Mouse (Mus musculus): ENCODE measurements at regions not wholly inside any gene's neighbourhood (a gene's known extent, or its start where the extent isn't known, plus 50 kb on each side); places are given as distances from the start of the nearest gene placed in this dataset.

DNA sequence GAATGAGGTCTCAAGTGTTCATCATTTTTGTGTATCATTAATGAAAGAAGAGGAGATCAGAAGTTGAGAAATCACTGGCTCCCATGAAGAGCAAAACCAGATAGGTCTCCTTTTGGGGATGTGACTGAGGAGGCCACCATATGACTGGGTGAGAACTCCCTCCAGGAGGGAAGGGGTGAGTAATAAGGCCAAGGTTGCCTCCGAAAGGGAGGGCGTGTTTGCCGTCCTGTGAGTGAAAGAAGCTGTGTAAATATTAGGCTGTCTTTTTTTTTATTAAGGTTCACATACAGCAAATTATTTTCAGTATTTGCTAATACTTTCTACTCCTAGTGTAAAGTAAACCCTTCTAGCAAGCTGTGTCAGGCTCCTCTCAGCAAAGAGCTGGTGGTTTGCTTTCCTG is 116.7 kb upstream of the Pik3r1 start:
- no peak for DNase-seq

DNA sequence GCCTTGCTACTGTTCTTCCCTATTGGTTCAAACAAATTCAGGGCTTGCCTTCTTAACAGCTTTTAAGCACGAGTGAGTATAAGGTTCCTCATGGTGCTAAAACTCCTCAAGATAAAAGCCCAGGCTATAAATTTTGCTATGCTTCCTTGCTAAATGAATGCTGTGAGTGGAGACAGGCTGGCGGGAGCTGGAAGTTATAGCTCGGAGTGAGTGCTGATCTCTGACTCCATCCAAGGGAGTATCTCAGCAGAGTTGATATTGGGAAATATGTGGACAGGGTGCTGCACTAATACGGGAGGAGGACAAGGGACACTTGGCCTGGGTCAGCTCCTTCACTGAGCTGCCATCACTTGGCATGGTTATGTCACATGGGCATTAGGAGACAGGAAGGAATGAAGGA is 123.5 kb upstream of the Pik3r1 start:
- DNase-seq, result no peak

GRCm38 (mm10) chr13:101893035-101893600 is 125.1 kb upstream of the Pik3r1 start:
- no peak for DNase-seq

- no peak for DNase-seq
Measured at GRCm38 (mm10) chr13:101895161-101895560, 127.1 kb upstream of the Pik3r1 start.

- DNase-seq, result no peak
Measured at GRCm38 (mm10) chr13:101895686-101896085, 127.7 kb upstream of the Pik3r1 start.

DNA sequence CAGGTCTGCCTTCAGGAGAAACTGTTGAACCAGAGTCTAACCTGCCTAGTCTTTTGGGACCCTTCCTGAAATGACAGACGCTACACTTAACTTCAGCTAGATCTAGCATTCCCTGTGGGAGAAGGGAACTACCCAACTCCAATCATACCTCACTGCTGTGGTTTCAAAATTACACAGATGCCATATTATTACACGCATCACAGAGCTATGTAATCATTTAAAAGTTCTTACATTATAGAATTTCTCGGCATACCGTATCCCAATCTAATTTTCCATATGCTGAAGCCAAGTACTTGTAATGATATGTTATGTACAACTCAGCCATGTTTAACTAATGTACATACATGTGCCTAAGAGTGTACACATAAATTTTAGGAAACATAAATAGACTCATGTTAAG is 128.9 kb upstream of the Pik3r1 start:
- no peak for DNase-seq

DNA sequence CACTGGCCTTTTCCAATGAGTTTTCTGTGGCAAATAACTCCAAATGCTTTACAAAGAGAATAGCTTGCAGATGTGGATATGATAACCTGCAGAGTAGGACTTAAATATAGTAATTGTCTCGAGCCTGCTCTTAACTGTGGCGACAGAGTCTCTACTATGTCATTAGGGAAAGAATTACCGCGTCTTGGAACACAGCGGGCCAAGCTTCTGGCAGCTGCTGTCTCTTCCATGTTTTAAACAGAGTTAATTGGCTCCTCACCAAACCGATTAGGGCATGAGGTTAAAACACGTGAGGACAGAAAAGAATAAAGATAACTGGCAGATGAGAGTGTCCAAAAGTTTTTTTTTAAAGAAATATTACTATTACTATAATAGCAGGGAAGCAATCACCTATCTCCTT is 134.2 kb upstream of the Pik3r1 start:
- DNase-seq, result no peak

DNA sequence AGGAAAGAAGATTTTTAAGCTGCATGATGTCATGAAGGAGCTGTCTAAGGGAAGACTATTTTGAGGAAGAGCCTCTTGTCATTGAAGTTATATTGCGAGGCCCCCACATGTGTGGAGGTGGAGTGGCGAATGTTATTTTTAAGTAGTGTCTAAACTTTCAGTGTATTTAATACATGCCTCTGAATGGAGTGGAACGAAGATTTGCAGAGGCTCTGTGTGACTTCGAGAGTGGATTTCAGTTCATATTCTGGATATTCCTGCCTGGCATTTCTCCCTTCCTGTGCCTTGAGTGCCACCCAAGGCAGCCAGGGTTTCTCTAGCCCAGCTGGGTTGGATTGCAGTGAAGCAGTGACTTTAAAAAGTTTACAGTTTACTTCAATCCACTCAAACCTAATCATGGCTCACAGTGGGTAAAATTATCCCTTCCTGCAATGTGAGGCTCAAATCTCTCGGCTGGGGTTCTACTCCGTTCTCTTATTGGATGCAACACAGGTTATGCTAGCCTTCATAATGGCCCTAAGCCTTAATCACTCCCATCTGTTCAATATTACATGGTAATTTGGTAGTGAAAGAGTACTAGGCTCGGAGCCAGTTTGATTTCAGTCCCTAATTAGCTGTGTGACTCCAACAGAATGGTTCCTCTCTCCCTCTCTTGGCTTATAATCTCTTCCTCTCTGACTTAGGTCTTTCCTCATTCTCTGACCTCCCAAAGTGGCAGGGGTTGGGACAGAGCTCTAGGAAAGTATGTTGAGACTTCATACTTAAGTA is 138.1 kb upstream of the Pik3r1 start:
- DNase-seq, result no peak

DNA sequence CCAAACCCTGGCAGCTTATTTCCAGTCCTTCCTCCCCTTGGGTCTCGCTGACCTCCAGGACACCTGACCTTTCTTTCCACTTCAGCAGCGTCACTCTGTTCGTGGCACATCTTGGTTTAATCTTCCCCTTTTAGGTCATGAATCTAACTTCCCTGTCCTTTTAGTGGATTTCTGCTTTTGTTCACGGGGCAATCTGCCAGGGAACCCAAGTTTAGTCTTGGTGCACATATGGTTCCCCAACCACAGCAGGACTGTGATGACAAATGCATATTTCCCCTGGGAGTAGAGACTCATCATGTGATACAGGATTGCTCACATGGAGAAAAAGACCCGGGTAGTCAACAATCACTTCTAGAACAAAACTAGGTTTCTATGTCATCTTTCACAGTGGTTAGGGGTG is 141.0 kb upstream of the Pik3r1 start:
- DNase-seq, result no peak

GRCm38 (mm10) chr13:101910687-101911086 is 142.7 kb upstream of the Pik3r1 start:
- DNase-seq, result no peak

DNA sequence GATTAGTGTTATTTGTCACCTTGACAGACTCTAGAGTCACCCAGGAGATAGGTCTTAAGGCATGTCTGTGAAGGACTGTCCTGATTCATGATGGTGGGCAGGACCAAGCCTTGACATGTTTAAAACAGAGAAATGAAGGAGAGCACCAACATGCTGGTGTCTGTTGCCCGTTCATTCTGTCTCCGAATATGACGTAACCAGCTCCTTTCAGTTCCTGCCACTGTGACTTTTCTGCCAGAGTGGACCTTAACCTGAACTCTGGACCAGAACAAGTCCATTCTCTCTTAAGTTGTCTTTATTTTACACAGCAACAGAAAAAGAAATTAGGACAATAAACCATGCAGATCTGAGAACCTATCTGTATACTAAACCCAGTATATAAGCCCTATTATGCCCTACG is 146.1 kb upstream of the Pik3r1 start:
- no peak for DNase-seq

GRCm38 (mm10) chr13:101914691-101915541 is 146.9 kb upstream of the Pik3r1 start:
- no peak for DNase-seq

- DNase-seq, result no peak
Measured at GRCm38 (mm10) chr13:101915542-101915941, 147.5 kb upstream of the Pik3r1 start.

GRCm38 (mm10) chr13:101915948-101916594 is 148.1 kb upstream of the Pik3r1 start:
- DNase-seq, result peak; percentile 27

DNA sequence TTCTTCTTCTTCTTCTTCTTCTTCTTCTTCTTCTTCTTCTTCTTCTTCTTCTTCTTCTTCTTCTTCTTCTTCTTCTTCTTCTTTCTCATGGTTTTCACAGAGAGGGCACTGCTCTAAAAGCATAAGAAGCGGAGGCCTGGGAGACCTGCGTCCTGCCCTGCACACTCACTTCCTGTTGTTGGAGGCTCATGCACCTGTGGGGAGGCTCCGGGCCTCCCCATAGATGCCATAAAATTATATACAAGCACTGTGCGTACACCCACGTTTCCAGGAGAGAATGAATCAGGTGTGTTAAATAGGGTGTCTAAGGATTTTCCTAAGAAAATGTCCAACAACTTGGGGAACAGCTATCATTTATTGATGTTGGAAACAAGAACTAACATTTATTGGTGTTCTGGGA is 148.9 kb upstream of the Pik3r1 start:
- DNase-seq, result no peak

DNA sequence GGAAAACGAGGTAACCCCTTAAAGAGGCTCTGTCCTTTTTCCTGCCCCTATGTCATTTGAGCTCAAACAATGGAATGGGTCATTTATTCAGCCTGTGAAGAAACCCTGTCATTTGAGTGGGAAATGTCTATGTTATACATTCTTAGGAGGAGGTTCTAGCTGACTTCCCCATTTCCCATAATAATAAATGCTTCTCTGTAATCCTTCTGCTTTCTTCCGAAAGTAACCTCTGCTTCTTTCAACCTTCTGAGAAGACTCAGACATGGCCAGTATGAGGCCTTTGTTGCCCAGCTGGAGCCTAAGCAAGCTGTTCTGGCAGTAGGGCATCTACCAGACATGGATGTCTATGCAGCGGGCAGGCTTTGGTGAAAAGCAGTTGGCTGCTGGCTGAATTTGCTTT is 150.2 kb upstream of the Pik3r1 start:
- no peak for DNase-seq

GRCm38 (mm10) chr13:101919266-101919665 is 151.2 kb upstream of the Pik3r1 start:
- DNase-seq, result no peak

DNA sequence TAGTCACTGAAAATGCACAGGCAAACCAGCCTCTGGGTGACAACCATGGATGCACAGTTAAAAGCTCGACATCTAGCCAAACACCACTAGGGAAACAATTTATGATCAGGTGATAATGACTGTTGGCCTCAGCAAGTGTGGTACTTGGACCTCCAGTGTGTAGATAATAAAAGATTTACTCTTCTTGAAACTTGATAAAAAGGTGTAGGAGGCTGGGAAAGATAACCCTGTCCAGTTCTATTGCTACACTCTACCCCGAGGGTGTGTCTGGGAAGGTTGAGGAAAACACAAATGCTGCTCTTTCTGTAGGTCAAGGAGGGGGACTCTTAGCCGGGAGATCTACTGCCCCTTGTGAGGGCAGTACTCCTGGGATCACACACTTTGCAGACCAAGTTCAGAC is 152.4 kb upstream of the Pik3r1 start:
- DNase-seq, result no peak

- no peak for DNase-seq
Measured at GRCm38 (mm10) chr13:101924637-101925036, 156.6 kb upstream of the Pik3r1 start.

DNA sequence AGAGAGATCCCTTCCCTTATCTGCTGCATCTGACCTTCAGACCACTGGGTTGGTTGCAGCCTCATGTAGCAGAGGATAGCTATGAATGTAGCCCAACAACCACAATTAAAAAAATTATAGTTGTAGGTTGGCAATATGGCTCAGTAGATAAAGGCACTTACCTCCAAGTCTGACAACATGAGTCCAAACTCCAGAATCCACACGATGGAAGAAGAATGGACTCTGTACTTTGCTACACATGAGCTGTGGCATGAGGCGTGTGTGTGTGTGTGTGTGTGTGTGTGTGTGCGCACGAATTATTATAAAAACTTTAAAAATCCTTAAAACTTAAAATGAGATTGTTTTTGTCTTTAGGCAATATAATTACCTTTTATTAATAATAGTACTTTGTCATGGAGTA is 163.2 kb upstream of the Pik3r1 start:
- DNase-seq, result no peak

GRCm38 (mm10) chr13:101931882-101932281 is 163.9 kb upstream of the Pik3r1 start:
- no peak for DNase-seq

- DNase-seq, result no peak
Measured at GRCm38 (mm10) chr13:101935843-101936242, 167.8 kb upstream of the Pik3r1 start.

GRCm38 (mm10) chr13:101954521-101954920 is 186.5 kb upstream of the Pik3r1 start:
- DNase-seq, result no peak

Data from kidney, adult 18-20 months (tissue).